Mouse (Mus musculus): ENCODE measurements at regions not wholly inside any gene's neighbourhood (a gene's known extent, or its start where the extent isn't known, plus 50 kb on each side); places are given as distances from the start of the nearest gene placed in this dataset.
"Not testable (repeated sequence)": the region's sequence is repeated elsewhere in the genome, so short reads cannot be mapped to it uniquely, and the experiment has no call there.

DNA sequence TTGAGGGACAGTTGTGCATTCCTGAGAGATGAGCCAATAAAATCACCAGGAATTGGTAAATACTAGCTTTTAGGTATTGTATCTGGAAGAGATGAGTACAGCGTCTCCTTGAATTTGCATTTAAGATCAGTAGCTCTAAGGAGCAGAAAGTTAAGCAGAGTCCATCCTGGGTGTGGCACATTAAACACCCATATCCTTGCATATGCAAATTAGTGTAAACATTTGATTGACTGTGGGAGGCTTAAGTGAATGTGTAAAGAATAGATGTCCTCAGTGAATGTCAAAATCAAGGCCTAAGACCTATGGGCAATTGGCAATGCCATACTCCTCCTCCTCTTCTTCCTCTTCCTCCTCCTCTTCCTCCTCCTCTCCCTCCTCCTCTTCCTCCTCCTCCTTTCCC is 229.4 kb downstream of the Cd47 start:
- Histone ChIP-seq H3K4me3 (ENCODE audit: insufficient read depth, low read length) (no peak overlapping the region), H3K4me1 (ENCODE audit: control insufficient read depth, insufficient read depth, low read length) (peaks cover 6% of the 10 kb centered on the region; the same call in 1 of the 2 replicates), H3K27ac (ENCODE audit: insufficient read depth, low read length) (no peak overlapping the region)
- TF ChIP-seq CTCF (IDR thresholded peaks at IDR 0.05; ENCODE audit: borderline replicate concordance, insufficient read depth, low read length), result no peak
- TF ChIP-seq POLR2A (IDR thresholded peaks at IDR 0.05; ENCODE audit: low read depth, low read length), result no peak

DNA sequence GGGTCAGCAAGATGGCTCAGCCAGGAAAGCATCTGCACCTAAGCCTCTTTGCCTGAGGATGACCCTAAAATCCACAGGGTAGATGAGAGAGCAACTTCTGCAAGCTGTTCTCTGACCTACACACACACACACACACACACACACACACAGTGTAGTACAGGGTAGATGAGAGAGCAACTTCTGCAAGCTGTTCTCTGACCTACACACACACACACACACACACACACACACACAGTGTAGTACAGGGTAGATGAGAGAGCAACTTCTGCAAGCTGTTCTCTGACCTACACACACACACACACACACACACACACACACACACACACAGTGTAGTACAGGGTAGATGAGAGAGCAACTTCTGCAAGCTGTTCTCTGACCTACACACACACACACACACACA is 230.0 kb downstream of the Cd47 start:
- not testable (repeated sequence) for H3K27ac ChIP-seq (ENCODE audit: insufficient read depth, low read length); H3K4me1 ChIP-seq (ENCODE audit: control insufficient read depth, insufficient read depth, low read length); H3K4me3 ChIP-seq (ENCODE audit: insufficient read depth, low read length)

DNA sequence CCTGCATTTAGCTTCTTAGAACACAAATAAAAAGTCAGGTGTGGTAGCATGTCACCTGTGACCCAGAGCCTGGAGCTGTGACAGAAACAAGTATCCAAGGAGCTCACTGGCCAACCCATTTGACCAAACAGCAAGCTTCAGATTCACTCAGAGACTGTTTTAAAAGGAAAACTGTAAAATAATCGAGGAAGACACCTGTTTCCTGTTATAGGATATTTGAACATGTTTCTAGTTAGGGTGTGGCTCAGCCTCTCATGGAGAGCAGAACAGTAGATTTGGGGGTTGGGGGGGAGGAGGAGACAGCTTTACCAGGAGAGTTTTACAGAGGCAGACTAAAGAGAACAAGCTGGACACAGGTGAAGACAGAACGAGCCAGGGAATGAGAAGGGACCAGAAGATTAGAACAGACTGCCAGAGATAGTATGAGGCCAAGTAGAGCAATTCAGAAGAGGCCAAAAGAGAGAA is 230.6 kb downstream of the Cd47 start:
- Histone ChIP-seq H3K27ac (ENCODE audit: insufficient read depth, low read length) (no peak overlapping the region), H3K4me1 (ENCODE audit: control insufficient read depth, insufficient read depth, low read length) (peaks cover 6% of the 10 kb centered on the region; the same call in 1 of the 2 replicates)
- TF ChIP-seq CTCF (IDR thresholded peaks at IDR 0.05; ENCODE audit: borderline replicate concordance, insufficient read depth, low read length), result no peak

GRCm38 (mm10) chr16:50032798-50033197 is 232.5 kb downstream of the Cd47 start:
- H3K4me1 ChIP-seq (ENCODE audit: control insufficient read depth, insufficient read depth, low read length), result 0 out of 2 replicates have a peak, but pooled peaks cover 3% of the 10 kb centered on the region
- TF ChIP-seq CTCF (IDR thresholded peaks at IDR 0.05; ENCODE audit: borderline replicate concordance, insufficient read depth, low read length) (no peak), POLR2A (IDR thresholded peaks at IDR 0.05; ENCODE audit: low read depth, low read length) (no peak)
- H3K4me3 ChIP-seq (ENCODE audit: insufficient read depth, low read length), result no peak overlapping the region
- H3K27ac ChIP-seq (ENCODE audit: insufficient read depth, low read length), result no peak overlapping the region

More for the DNA sequence above, 230.6 kb downstream of the Cd47 start:
- no peak overlapping the region for H3K4me3 ChIP-seq (ENCODE audit: insufficient read depth, low read length)

DNA sequence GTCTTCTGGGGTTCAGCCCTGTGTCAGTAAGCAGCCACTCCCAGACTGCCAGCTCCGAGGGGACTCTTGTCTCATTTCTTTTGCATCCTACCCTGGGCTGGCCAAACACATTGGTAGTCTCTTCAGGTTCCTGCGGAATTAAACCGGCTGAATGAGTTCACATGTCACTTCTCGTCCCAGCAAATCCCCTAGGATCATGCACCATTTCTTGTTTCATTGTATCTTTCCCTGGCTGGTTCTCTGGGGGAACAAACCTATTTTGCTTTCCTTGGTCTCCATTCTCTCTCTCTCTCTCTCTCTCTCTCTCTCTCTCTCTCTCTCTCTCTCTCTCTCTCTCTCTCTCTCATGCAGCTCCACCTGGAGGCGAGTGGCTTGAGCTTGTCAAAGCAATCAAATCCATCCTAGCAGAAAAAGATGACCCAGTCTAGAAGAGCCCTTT is 236.0 kb downstream of the Cd47 start:
- Histone ChIP-seq H3K4me3 (ENCODE audit: insufficient read depth, low read length) (no peak overlapping the region), H3K27ac (ENCODE audit: insufficient read depth, low read length) (no peak overlapping the region), H3K4me1 (ENCODE audit: control insufficient read depth, insufficient read depth, low read length) (0 out of 2 replicates have a peak, but pooled peaks cover under 1% of the 10 kb centered on the region)
- TF ChIP-seq CTCF (IDR thresholded peaks at IDR 0.05; ENCODE audit: borderline replicate concordance, insufficient read depth, low read length) (no peak), POLR2A (IDR thresholded peaks at IDR 0.05; ENCODE audit: low read depth, low read length) (no peak)

DNA sequence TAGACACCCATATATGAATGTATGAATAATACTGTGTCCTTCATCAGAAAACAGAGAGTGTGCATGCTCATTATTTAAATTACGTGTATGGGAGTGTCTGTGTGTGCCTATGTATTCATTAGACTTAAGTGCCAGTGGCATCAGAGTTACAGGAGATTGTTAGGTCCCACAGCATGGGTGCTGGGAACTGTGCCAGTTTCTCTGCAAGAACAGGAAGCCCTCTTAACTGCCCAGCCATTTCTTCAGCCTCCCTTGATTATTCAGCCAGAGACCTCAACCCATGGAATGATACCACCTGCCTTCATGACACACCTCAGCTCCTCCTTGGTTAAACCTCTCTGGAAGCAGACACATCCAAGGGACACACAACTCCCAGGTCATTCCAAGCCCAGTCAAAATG is 243.8 kb downstream of the Cd47 start:
- Histone ChIP-seq H3K27ac (ENCODE audit: insufficient read depth, low read length) (no peak overlapping the region), H3K4me1 (ENCODE audit: control insufficient read depth, insufficient read depth, low read length) (no peaks in the 10 kb centered on the region), H3K4me3 (ENCODE audit: insufficient read depth, low read length) (no peak overlapping the region)
- TF ChIP-seq POLR2A (IDR thresholded peaks at IDR 0.05; ENCODE audit: low read depth, low read length), result no peak
- TF ChIP-seq CTCF (IDR thresholded peaks at IDR 0.05; ENCODE audit: borderline replicate concordance, insufficient read depth, low read length), result no peak

DNA sequence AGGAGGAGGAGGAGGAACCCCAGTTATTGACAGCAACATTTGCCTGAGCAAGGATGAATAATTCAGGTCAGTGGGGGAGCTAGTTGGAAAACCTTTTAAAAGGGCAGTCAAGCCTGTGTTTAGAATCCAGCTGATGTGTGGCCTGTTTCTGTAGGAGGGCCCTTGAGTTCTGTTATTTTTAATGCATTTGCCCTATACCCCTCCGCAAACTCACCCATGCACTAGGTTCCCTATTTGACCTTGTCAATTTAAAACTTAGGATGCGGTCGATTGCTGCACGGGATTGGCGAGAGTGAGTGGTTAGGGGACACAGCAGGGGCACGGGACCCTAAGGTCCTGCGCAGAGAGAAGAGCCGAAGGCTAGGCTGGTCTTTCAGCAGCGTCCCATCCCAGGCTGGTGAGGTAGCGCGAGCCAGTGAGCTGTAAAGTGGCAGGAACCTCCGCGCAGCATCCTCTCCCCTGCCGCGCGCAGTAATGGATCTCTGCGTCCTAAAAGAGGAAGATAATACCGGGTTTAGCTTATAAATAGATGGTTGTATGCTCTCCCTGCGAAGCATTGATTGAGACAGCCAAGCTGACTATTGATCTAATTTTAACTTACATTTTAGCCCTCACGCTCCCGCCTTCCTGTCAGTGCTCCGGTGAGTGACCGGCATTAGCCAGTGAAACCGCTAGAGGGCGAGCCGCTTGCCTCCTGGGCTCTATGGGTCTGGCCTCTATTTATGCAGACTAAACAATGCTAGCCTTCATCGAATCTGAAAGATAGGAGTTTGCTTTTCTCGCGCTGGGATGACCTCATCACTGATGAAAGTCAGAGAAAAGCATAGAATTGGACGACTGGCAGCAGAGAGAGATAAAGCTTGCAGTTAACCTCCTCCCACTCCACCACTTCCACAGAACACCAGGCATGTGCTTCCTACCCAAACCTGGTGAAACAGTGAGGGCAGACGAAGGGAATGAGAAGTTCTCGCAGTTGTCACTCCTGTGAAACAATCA is 245.5 kb downstream of the Cd47 start:
- TF ChIP-seq CTCF (IDR thresholded peaks at IDR 0.05; ENCODE audit: borderline replicate concordance, insufficient read depth, low read length) (peak; percentile 50; the same call in 1 of the 2 replicates), POLR2A (IDR thresholded peaks at IDR 0.05; ENCODE audit: low read depth, low read length) (no peak)
- H3K4me3 ChIP-seq (ENCODE audit: insufficient read depth, low read length), result peak overlapping the region; percentile 8; the same call in 1 of the 2 replicates
- no peaks in the 10 kb centered on the region for H3K4me1 ChIP-seq (ENCODE audit: control insufficient read depth, insufficient read depth, low read length)
- no peak overlapping the region for H3K27ac ChIP-seq (ENCODE audit: insufficient read depth, low read length)

DNA sequence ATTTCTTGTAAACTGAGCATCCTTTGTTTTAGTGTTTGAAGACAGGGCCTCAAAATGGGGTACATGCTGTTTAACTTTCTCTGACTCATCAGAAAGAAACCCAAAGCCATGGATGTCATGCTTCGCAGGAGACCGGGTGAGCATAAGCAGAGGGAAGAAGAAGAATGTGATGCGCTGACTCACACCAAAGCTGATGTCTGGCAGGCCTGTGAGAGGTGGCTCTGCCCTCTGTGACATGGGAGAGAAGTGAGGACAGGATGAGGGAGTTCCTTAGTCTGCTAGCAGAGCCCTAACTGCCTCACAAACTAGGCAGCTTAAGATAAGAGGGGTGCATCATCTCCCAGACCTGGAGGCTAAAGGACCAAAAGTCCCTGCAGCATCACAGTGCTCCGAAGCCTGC is 263.2 kb downstream of the Cd47 start:
- peaks cover 5% of the 10 kb centered on the region for H3K4me1 ChIP-seq (ENCODE audit: control insufficient read depth, insufficient read depth, low read length)
- TF ChIP-seq CTCF (IDR thresholded peaks at IDR 0.05; ENCODE audit: borderline replicate concordance, insufficient read depth, low read length), result no peak
- TF ChIP-seq POLR2A (IDR thresholded peaks at IDR 0.05; ENCODE audit: low read depth, low read length), result no peak
- peak overlapping the region; percentile 82 for H3K27ac ChIP-seq (ENCODE audit: insufficient read depth, low read length)
- no peak overlapping the region for H3K4me3 ChIP-seq (ENCODE audit: insufficient read depth, low read length)

- Histone ChIP-seq H3K4me3 (ENCODE audit: insufficient read depth, low read length) (no peak overlapping the region), H3K4me1 (ENCODE audit: control insufficient read depth, insufficient read depth, low read length) (peaks cover 5% of the 10 kb centered on the region), H3K27ac (ENCODE audit: insufficient read depth, low read length) (no peak overlapping the region)
- no peak for TF ChIP-seq POLR2A (IDR thresholded peaks at IDR 0.05; ENCODE audit: low read depth, low read length)
- no peak for TF ChIP-seq CTCF (IDR thresholded peaks at IDR 0.05; ENCODE audit: borderline replicate concordance, insufficient read depth, low read length)
These were observed 265.2 kb downstream of the Cd47 start for GRCm38 (mm10) chr16:50065336-50066082.
